Mouse (Mus musculus) bone marrow, adult 2 months (tissue): ENCODE measurements around the gene Svip.

Experiments used
- CTCF ChIP-seq: fragments of 200-500 bp; IDR thresholded peaks from 2 replicates; pipeline ENCODE4 v1.5.1; 2011; ENCODE audit warnings: low read length, control low read depth; ENCODE audit not compliant: control insufficient read depth, insufficient read depth
- POLR2A ChIP-seq: fragments of 200-500 bp; IDR thresholded peaks from 2 replicates; pipeline ENCODE4 v1.6.1; 2011; ENCODE audit warnings: low read depth, mild to moderate bottlenecking, control low read depth, low read length, borderline replicate concordance; ENCODE audit not compliant: control insufficient read depth

- TF ChIP-seq POLR2A (no peak), CTCF (no peak)
Measured at GRCm38 (mm10) chr7:52015180-52015579, 9.4 kb upstream of the Svip start.
